Mouse (Mus musculus) megakaryocyte progenitor cell, adult 5-6 weeks (primary cell): ENCODE data around the gene Endou. TPM values are rescaled to one million over a fixed set of nuclear protein-coding genes. Genes with fewer than 3 reads are reported as not detected.

Source experiments
- ATAC-seq: replicated peaks from 2 replicates; pipeline ENCODE4 v1.8.0; 2016; ENCODE audit warnings: mild to moderate bottlenecking, moderate TSS enrichment, inconsistent platforms; ENCODE audit not compliant: poor library complexity
- total RNA-seq, 2 experiments: library from RNA; stranded (forward) in 1 of 2; stranded (reverse) in 1 of 2; fragments of 157-497, 149-512 nt in 1 of 2; fragments of 200-1000 nt in 1 of 2; gene quantifications; 2 replicates each; pipeline versions ENCODE4 v1.2.3 to v1.2.4; 2015 to 2017

Gene Endou
- total RNA-seq, 2 experiments from 2014 or later: 0.86 to 1.7 TPM

DNA sequence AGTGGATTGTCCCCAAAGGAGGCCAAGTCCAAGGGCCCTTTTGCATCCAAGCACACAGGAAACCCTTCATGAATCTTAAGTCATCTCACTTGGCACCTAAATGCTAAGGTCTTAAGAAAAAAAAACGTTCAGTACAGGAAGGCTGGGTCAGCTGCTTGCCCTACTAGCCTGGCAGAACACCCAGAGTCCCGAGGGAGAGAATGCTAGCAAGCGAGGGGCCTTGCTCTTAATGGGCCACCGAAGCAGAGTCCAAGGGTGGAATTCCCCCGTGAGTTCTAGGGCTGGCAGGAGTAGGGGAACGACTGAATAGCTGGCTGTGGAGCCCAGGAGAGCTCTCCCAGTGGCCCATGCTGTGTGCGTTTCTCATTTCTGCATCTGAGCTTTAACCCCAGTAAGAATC lies 2.3 kb downstream of the Endou start:
- no peak for ATAC-seq

DNA sequence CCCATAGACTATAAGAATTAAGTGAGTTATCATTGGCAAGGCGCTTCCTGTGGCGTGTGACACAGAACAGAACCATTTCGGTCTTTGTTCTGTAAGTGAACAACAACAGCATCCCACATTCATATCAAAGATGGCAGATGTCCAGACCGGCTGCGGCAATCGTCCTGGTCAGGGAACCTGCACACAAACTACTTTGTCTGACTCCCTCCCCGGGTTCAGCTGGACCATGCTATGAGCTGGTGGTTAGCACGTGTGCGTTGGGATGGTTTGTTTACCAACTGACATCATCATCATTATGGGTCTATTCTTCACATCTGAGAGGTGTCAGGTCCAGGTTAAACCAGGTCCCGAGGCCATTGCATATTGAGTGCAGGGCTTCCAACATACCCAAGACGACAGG lies 2.7 kb downstream of the Endou start:
- ATAC-seq: no peak

DNA sequence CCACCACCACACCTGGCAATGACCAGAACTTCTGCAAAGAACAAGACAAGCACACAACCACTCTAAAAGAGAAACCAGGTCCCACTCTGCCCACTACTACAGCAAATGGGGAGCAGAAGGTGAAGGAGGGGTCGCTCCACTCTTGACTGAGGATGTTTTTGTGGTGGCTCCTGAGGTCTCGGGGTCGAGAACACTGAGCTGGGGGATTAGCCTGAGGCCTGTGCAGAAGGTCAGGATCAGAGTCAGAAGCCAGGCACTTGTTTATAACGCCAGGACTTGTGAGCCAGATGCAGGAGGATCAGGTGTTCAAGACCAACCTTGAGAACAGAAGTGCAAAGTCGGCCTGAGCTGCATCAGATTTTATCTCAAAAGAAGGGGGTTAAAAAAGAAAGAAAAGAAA lies 3.6 kb downstream of the Endou start:
- no peak for ATAC-seq

DNA sequence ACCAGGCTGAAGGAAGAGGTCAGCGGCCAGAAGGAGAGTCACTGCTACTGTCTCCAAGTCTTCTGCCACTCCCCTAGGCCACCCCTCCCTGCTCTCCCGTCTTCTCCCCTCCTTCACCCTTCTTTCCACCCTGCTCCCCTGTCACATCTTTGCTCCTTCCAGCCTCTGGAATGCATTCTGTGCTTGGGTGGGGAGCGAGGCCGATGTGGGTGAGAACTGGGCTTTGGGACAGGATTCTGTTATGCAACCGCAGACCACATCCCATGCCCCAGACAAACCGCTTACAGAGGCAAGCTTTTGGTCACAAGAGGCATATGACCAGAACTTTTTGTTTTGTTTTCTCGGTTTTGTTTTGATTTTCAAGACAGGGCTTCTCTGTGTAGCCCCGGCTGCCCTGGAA lies 4.1 kb downstream of the Endou start:
- ATAC-seq: peak; percentile 65

DNA sequence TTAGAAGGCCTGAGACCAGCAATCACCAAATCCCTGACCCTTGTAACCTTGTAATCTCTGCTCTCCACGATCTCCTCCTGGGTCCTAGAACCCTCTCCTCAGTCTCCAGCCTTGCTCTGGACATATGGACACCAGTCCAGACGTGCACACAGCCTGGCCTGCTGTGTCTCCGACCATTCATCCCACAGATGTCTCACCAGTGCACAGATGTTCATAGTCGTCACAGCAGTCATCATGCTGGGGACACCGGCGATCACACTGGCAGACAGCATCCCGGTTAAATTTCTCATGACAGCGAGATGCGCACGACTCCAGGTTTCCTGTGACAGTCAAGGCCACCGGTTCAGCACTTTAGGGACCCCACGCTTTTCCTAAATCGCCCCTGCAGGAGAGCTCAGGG lies 4.8 kb downstream of the Endou start:
- no peak for ATAC-seq

DNA sequence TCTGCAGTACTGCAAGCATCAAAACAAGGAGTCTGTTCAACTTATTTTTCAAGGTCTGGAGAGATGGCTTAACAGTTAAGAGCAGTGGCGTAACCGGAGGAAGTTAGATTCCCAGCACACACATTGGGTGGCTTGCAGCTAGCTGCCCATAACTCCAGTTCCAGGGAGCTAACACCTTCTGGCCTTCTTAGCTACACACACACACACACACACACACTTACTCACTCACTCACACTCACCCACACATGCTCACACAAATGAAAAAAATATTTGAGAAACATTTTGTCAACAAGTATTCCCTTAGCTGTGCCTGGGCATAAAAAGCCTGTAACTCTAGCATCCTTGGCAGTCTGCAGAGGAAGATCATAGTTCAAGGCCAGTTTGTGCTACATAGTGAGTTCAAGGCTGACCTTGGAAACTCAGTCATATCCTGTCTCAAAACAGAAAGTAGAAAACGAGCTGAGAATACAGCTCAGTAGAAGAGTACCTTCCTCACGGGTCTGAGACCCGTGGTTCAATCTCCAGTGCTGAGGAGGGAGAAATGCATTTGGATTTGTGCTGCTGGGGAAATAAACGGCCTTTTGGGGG lies 5.8 kb downstream of the Endou start:
- peak; percentile 47 for ATAC-seq

DNA sequence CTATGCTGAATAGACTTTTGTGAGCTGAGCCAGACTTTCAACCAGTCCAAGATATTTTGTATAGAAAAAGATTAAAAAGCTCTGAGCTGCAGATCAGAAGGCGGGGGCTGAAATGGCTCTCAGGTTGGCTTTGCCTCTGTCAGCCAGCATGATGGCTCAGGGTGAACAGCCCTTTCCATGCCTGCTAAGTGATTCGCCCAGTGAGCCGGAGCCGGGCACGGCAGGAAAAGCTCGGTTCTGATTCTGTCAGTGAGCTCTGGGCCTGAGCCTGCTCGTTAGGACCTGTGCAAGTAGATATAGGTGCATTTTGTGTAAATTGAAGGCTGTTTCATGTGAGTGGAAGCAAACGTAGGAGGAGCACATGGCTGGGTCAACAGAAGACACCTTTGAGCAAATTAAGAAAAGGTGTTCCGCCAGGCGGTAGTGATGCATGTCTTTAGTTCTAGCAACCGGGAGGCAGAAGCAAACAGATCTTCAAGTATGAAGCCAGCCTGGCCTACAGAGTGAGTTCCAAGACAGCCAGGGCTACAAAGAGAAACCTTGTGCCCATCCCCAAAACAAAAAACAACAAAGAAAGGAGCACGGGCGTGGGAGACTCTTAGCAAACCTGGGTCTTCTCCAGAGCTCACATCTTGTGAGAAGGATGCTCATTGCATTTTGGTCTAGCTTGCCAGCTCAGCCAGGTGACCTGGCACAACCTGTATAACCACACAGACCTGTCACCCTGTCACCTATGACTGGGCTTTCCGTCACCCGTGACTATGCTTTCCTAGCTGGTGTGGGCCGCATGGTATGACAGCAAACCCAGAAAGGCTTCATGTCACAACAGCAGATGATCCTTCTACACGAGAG lies 6.6 kb downstream of the Endou start:
- no peak for ATAC-seq

DNA sequence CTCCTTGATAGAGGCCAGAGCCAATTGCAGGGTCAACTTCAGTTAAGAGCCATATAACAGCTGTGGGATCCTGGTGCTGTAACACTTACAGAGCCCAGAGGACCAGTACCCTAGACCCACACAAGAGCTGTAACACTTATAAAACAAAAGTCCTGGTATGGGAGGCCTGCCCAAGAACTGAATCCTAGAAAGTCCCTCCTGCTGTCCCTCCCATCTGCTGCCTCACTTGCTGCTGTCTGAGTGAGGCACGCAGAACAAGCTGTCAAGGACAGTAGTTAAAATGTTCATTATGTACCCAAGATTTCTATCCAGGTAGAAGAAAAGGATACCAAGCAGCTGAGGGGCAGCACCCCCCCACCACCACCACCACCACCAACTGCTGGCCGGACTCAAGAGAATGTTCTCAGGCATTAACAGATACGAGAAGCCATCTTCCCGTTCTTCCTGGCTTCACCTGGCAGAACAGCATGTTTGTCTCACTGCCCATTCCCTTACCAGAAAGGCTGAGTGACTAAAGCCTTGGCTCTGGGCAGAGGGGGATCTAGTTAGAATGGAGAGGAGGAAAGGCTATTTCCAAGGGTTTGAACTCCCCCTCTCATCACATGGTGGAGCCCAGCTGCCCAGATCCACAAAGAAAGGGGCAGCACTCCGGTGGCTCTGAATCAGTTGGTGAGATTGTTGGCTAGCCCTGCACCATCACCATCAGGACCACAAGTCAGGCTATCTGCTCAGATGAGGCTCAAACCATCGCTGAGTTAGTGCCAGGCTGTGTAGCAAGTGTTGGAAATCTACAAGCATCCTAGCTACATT lies 7.4 kb downstream of the Endou start:
- ATAC-seq: no peak

DNA sequence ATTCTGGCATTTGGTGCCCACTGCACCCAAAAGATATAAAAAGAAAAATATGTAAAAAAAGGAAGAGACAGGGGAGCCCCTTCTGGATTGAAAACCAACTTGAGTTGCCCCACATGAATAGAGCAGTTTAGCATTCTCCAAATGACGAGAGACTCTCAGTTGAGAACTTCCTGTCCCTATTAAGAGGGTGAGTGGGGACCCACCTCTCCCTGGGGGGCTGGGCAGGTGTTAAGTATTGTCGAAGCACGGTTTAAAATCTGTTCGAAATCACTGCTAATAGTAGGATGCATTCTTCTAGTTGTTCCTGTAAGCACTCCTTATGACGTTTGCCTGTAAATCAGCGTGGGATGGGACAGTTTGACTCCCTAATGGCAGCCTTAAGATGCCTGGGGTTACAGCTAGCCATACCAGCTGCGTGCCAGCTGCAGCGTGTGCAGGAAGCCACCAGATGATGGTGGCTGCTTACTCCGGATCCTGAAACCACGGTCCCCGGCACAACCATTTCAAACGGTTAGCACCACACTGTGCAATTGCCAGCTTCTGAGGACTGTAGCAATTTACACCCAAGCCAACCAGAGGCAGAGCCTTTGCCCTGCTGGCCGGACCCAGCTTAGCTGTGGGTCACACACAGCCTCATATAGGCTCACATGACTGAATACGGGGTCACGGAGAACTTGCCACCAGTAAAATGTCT lies 10.0 kb downstream of the Endou start:
- peak; percentile 59 for ATAC-seq

DNA sequence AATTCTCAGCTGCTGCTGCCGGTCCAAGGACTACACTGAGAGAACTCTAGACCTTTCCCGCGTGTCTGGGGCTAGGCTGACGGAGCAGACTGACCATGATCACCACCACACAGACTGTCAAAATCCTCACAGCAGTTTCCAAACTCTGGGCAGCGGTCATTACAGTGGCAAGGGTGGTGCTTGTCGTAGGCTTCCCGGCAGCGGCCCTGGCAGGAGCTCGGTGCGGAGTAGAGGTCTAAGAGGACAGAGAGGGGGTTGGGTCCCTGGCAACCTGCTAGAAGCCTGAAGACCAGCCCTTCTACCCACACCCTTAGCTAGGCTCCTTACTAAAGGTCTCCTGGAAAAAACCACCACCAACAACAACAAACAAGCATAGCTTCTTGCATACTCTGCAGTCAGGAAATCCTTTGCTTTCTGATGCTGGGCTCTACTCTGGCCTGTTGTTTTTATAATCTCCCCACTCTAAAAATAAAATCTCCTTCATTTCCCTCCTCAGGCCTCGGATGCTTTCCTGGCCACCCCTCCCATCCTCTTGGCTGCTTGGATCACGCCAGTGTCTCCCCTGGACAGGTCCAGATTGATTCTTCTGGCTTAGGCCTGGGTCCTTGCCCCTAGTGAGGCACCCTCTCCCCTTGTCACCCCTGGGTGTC lies 11.0 kb downstream of the Endou start:
- ATAC-seq: no peak

DNA sequence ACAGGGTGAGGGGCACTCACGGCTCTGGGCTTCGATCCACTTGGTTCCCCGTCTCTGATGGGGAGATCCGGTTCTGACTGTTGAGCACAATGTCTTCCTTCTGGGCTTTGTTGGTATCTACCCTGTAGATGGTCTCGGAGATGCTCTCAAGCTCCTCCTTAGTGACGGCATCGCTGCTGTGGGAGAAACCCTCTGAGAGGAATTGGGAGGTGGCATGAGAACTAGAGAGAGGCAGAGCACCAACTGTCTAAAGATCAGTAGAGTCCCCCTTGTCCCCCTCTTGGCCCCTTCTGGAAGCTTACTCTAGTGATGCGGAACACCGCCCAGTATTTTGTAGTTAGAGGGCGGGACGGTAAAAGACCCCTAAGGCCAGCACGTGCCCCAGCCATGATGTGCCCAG lies 11.6 kb downstream of the Endou start:
- no peak for ATAC-seq

DNA sequence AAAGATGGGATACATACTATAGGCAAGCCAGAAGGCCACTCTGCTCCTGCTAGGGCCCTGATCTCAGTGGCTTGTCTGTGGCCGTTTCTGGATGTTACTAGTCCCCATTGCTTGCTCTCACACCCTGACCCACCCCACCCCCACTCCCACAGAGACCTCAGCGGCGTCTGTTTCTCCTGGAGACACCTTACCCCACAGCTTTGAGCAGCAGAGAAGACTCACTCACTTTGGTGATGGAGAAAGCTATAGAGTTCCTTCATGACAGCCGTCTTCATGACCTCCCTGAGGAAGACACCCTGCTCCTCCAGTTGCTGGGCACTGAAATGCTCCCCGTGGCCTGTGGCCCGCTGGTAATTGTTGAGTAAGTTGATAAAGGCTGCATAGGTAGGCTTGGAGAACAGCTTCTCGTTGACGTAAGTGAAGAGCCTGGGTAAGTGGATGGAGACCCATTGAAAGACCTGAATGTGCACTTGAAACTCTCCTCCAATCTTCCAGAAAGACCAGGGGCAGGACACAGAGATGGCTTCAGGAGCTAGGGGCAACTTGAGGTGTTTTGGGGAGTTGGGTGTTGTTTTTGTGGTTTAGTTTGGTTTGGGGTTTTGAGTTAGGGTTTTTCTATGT lies 12.5 kb downstream of the Endou start:
- ATAC-seq: no peak

DNA sequence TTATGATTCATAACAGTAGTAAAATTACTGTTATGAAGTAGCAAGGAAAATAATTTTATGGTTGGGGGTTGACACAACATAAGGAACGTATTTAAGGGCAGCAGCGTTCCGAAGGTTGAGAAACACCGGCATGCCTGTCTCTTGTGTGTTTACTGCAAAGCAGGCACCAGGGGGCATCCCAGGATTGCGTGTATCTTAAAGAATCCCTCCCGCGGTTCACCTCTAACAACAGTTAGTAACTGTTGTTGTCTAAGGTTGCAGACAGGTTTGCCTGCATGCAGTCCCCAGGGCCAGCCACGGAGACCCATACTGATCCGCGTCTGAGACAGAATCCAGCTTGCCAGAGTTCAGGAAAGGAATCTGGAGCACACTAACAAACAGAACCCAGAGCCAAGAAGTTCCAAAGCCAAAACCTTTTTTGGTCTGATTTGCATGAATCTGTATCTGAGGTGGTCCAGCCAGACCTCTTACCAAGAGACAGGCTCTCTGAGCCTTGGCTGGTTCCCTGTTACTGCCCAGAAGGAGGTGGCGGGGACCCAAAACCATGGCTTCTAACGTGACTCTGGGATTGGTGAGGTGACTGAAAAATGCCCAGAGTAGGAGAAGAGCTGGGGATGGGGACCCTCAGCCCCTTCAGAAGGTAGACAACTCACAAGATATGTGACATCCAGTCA lies 13.1 kb downstream of the Endou start:
- peak; percentile 84 for ATAC-seq

DNA sequence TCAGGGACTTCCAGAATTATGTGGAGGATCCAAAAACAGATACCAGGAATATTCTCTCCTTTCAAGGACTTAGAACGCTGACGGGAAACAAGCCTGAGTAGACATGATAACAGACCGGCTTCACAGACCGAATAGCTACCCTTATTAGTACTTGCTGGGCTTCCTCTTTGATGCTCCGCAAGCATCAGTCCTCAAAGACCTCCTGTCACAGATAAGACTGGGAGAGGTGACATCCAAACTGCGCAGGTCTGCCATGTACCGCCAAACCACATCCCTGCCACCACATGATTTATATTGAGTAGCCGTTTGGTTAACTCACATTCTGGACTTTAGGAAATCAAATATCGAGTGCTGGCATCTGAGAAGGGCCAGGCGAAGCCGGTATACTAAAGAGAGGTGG lies 14.4 kb downstream of the Endou start:
- ATAC-seq: no peak

DNA sequence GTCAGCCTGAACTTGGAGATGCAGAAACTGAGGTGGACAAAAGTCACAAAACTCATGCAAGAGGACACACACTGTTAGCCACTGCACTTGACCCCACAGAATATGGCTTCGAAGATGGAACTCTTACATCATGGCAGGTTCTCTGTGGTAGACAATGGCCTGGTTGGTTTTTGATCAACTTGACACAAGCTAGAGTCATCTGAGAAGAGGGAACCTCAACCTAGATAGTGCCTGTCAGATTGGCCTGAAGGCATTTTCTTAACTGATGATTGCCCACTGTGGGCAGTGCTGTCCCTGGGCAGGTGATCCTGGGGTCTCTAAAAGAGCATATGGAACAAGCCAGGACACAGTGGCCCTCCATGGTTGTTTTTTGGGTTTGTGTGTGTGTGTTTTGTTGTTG lies 15.4 kb downstream of the Endou start:
- ATAC-seq: no peak

DNA sequence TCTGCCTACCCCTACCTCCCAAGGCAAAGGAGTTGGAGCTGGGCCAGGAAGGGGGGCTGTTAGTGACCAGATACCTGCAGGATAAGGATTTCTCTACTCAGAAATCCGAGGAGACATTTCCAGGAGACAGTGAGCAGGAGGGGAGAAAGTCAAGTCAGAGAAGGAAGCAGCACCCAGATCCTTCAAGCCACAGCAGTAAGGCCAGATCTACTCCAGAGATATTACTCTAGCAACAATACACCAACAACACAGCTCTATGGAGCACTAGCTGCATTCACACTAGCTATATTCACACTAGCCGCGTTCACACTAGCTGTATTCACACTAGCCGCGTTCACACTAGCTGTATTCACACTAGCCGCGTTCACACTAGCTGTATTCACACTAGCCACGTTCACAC lies 16.1 kb downstream of the Endou start:
- ATAC-seq: no peak

DNA sequence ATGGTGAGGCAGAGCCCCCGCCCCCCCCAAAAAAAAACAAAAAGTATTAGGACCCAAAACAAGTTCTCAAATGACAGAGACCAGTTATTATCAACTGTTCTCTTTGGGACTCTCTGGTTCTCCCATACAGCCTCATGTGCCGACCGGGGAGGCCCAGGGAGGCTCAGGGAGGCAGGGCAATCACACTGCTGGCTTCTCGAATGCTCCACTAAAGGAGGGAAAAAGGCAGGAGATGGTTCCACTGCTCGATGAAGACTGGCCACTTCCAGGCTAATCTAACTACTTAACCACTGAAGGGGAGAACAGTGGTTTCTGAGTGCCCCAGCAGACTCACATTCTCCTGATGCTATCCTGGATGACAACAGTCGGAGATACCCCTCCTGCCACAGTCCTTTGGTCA lies 18.6 kb downstream of the Endou start:
- ATAC-seq: no peak

DNA sequence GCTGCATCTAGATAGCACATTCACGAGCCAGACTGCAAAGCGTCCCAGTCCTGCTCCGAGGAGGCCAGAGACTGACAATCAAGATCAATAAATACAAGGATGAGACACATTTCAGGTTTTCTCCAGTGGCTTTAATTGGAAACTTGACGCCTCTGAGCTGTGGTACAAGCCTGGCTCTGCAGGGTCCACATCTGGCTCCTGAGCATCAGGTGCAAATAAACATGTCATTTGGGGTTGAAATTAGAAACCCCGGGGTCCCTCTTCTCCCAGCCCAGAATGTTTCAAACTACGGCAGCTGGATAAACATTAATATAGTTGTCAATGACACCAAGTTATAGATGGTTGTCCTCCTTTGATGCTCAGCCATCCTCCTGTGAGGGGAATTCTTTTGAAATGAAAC lies 20.2 kb downstream of the Endou start:
- no peak for ATAC-seq

DNA sequence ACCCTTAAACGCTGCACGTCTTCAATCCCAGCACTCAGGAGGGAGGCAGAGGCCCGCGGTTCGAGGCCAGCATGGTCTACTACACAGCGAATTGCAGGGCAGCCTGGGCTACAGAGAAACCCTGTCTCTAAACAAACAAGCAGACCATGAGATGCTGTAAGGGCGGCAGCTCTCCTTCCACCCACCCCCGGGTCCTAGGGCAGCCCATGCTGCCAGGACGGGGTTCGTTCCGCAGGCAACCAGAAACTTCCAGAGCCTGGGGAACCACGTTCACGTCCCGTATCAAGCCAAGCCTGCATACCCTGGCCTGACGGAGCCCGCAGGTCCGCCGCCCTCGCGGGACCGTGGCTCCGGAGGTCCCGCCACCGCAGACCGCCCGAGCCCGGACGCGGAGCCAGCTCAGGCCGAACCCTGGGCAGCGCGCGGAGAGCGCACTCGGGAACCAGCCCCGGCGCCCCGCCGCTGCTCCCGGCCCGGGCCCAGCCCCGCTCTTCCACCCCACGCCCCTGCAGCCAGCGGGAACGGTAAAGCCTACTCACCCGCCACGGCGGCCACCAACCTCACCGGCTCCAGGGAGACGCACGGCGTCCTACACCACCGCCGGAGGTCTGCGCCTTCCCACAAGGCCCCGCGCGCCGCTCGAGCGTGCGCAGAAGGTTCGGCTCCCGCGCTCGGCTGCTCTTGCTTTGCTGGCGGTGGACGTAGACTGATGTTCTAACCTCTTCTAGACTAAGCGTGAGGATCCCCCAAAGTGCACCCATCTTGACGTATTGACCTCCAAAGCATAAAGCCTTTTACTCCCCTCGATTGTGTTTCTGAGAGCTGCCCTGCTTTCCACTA lies 25.7 kb downstream of the Endou start, which contains the start of gene Rpap3:
TSS of gene Rpap3 (minus strand) at position 615 of the 840 bp plus-strand sequence.
- peak; percentile 96 for ATAC-seq
